Mouse (Mus musculus) cerebellum, adult 2 months (tissue): ENCODE measurements at regions not wholly inside any gene's neighbourhood (a gene's known extent, or its start where the extent isn't known, plus 50 kb on each side); places are given as distances from the start of the nearest gene placed in this dataset.

Experiments used
- CTCF ChIP-seq: fragments of 200-500 bp; IDR thresholded peaks from 2 replicates; pipeline ENCODE4 v1.5.1; 2011; ENCODE audit warnings: low read depth, mild to moderate bottlenecking, control low read depth, low read length, moderate library complexity, borderline replicate concordance; ENCODE audit not compliant: insufficient read depth
- POLR2A ChIP-seq: fragments of 200-500 bp; IDR thresholded peaks from 2 replicates; pipeline ENCODE4 v1.6.1; 2011; ENCODE audit warnings: low read length, control low read depth, borderline replicate concordance; ENCODE audit not compliant: insufficient read depth

GRCm38 (mm10) chr10:37423047-37423446 is 284.3 kb upstream of the Marcks start:
- no peak for TF ChIP-seq POLR2A
- no peak for TF ChIP-seq CTCF
